Mouse (Mus musculus) thymus, postnatal 10 days (tissue): ENCODE data around the gene Lzts2.

ENCODE experiments used
- DNase-seq, 2 experiments: peaks; one replicate each; pipeline ENCODE4 v3.0.0; 2021; ENCODE audit warnings: low spot score in 2 of 2

Gene Lzts2

GRCm38 (mm10) chr19:45014335-45014971 is at the start of gene Lzts2:
Gene Lzts2, plus strand, starts transcription at chr19:45014414.
- DNase-seq, result no peak

GRCm38 (mm10) chr19:44965978-44966377 is 48.2 kb upstream of the Lzts2 start:
- DNase-seq, result no peak

- no peak for DNase-seq
Measured at GRCm38 (mm10) chr19:44968329-44968728, 45.9 kb upstream of the Lzts2 start.

- DNase-seq, result no peak
Measured at GRCm38 (mm10) chr19:44976636-44977035, 37.6 kb upstream of the Lzts2 start.

GRCm38 (mm10) chr19:44977148-44977547 is 37.1 kb upstream of the Lzts2 start:
- no peak for DNase-seq

GRCm38 (mm10) chr19:44980787-44981186 is 33.4 kb upstream of the Lzts2 start:
- no peak for DNase-seq

GRCm38 (mm10) chr19:44982477-44983115 is 31.6 kb upstream of the Lzts2 start:
- no peak for DNase-seq

GRCm38 (mm10) chr19:44983366-44983765 is 30.8 kb upstream of the Lzts2 start:
- DNase-seq, result no peak

- DNase-seq, result no peak
Measured at GRCm38 (mm10) chr19:44984420-44984819, 29.8 kb upstream of the Lzts2 start.

- no peak for DNase-seq
Measured at GRCm38 (mm10) chr19:44985159-44985988, 28.8 kb upstream of the Lzts2 start.

GRCm38 (mm10) chr19:44987004-44987403 is 27.2 kb upstream of the Lzts2 start:
- no peak for DNase-seq

- DNase-seq, result no peak
Measured at GRCm38 (mm10) chr19:44987851-44988250, 26.4 kb upstream of the Lzts2 start.

GRCm38 (mm10) chr19:44988321-44988720 is 25.9 kb upstream of the Lzts2 start:
- no peak for DNase-seq

- DNase-seq, result peak in 1 of 2 experiments; percentile 50
Measured at GRCm38 (mm10) chr19:44988831-44989566, 25.2 kb upstream of the Lzts2 start, which contains the start of gene Sema4g. Gene Sema4g, plus strand, starts transcription at chr19:44989101.

GRCm38 (mm10) chr19:44989567-44990495 is 24.4 kb upstream of the Lzts2 start:
- DNase-seq, result no peak

GRCm38 (mm10) chr19:44991031-44991430 is 23.2 kb upstream of the Lzts2 start:
- no peak for DNase-seq

- no peak for DNase-seq
Measured at GRCm38 (mm10) chr19:44992246-44992645, 22.0 kb upstream of the Lzts2 start.

- no peak for DNase-seq
Measured at GRCm38 (mm10) chr19:44992712-44993111, 21.5 kb upstream of the Lzts2 start.

GRCm38 (mm10) chr19:44997786-44998185 is 16.4 kb upstream of the Lzts2 start:
- no peak for DNase-seq

GRCm38 (mm10) chr19:44999647-45000046 is 14.6 kb upstream of the Lzts2 start:
- DNase-seq, result no peak

- DNase-seq, result no peak
Measured at GRCm38 (mm10) chr19:45002301-45002700, 11.9 kb upstream of the Lzts2 start.
